Mouse (Mus musculus) small intestine, adult 2 months (tissue): ENCODE measurements around the gene Pgm1.

ENCODE experiments used
- CTCF ChIP-seq: fragments of 200-500 bp; IDR thresholded peaks from 2 replicates; pipeline ENCODE4 v1.5.1; 2012; ENCODE audit warnings: low read depth, mild to moderate bottlenecking, control low read depth, inconsistent platforms, low read length, moderate library complexity, mixed read lengths; ENCODE audit not compliant: insufficient replicate concordance, insufficient read length; ENCODE audit errors: extremely low read depth
- POLR2A ChIP-seq: fragments of 200-500 bp; IDR thresholded peaks from 2 replicates; pipeline ENCODE4 v1.6.1; 2012; ENCODE audit warnings: low read depth, mild to moderate bottlenecking, control low read depth, inconsistent platforms, low read length, moderate library complexity

GRCm38 (mm10) chr4:99939711-99940505 lies 10.7 kb downstream of the Pgm1 start:
- TF ChIP-seq CTCF (no peak), POLR2A (no peak)
